Mouse (Mus musculus) liver, adult (tissue): ENCODE measurements around the gene Slc25a47.
A peak's percentile ranks its signal among the peaks of the same experiment; 100 is the strongest.

Experiments
- GATA4 ChIP-seq: IDR thresholded peaks from 2 replicates; pipeline ENCODE4 v1.6.1; 2014; ENCODE audit warnings: mild to moderate bottlenecking, low read length; ENCODE audit not compliant: insufficient replicate concordance

Gene Slc25a47

DNA sequence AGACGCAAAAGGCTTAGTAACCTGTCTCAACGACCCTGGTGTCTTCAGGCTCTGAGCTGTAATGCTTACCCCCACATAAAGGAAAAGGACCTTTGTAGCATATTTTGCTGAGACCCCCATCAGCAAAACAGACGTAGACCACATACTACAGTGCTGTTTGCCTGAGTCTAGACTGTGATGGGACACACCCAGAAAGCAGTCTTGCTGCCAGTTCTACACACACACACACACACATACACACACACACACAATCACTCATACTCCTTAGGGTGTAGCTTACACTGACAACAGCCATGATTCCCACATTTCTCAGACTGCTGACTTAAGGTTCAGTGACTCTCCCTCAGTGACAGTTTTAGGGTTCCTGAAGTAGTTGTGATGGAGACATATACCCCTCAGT lies 45.3 kb downstream of the Slc25a47 start:
- no peak for TF ChIP-seq GATA4

DNA sequence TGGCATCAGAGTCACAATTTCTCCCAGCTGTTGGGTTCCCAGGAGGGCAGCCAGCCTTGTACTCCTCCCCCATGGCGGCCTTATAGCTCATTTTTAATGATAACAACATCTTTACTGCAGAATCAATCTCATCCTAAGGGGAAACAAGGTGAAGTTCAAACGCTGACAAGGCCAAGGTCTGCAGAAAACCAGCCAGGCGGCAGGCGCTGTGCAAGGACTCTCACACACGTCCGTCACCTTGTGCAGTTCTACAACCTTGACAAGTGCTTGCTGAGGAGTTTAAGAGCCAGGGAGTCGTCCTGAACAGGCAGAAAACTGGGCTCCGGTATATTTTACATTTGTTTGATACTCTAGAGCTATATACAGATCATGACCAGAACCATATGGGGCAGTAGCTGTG lies 46.9 kb downstream of the Slc25a47 start:
- TF ChIP-seq GATA4, result no peak

DNA sequence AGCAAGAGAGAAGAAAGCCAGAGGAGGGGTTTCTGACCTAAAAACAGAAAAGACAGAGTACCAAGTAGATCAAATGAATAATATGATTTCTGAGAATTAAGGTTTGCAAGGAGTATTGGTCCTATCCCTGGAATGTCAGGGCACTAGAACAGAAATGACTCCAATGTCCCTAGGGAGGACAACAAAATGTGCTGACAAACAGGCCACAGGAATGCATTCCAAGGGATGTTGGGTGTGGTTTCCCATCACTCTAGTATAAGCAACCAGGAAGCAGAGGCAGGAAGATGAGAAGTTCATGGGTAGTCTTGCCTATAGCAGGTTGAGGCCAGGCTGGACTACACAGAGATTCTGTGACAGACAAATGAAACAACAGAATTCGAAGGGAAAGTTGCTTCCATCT lies 50.1 kb downstream of the Slc25a47 start:
- TF ChIP-seq GATA4, result no peak

DNA sequence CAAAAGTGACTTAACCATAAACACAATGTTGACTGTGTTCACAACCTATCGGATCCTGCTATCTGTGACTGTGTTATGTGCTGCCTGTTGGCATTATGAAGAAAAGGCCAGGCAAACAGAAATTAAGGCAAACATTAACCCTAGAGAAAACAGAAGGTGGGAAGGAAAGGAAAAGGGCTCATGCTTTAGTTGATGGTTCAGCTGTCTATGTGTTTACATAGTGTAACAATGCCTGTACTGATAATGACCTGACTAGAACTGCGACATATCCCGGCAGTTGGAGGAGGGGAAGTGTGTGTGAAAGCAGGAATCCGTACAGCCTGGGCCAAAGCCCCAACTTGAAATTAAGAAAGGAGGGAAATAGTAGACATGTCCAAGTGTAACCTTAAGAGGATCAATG lies 51.2 kb downstream of the Slc25a47 start:
- TF ChIP-seq GATA4, result peak; percentile 28; the same call in 1 of the 2 replicates

DNA sequence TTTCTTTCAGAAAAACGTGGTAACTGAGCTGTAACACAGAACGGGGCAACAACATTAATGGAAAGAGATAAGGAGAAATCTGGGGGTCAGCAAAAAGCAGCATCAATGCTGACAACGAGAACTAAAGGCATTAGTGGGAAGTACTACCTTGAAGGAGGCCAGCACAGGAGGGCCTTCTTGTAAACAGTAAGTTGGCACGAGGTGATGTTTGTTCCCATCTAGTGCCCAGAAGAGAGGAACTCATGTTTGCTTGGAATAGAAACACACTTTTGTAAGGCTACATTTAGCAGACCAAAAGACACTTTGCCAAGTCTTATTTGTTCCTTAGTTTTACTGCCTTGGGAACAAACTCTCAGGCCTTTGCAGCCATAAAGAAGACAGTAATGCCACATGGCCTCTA lies 52.8 kb downstream of the Slc25a47 start:
- TF ChIP-seq GATA4, result no peak

DNA sequence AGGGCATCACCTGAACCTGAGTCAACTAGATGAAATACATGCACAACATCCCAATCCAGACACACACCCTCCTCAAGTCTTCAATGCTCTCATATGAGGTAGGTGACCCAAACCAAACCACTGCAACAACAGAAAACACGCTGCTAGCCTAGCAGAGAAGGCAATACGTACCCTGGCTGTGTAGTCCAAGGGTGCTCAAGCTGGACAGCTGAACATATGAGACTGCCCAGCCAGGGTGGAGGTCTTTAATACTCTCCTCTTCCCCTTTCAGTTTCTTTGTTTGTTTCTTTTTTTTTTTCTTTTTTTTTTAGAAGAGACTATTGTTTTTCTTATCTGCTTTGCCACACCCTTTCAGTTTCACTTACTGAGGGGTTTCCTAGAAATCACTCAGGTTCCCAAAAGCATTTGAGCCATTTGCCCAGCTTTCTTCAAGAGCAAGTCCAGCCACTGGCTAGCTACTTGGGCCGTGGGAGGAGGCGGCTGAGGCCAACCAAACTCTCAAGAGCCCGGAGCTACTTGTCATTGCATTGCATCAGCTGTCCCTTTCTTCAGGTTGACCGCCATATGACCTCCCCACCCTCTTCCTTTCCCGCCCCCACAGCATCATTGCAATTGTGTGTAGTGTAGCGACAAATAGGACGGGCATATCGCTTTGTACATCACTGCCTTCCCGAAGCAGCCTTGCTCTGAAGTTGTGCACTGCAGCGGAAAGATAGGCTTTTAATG lies 57.3 kb downstream of the Slc25a47 start, which contains the start of gene Wdr25:
Gene Wdr25 (plus strand): TSS at position 643 of the 726 bp plus-strand sequence.
- TF ChIP-seq GATA4, result no peak

DNA sequence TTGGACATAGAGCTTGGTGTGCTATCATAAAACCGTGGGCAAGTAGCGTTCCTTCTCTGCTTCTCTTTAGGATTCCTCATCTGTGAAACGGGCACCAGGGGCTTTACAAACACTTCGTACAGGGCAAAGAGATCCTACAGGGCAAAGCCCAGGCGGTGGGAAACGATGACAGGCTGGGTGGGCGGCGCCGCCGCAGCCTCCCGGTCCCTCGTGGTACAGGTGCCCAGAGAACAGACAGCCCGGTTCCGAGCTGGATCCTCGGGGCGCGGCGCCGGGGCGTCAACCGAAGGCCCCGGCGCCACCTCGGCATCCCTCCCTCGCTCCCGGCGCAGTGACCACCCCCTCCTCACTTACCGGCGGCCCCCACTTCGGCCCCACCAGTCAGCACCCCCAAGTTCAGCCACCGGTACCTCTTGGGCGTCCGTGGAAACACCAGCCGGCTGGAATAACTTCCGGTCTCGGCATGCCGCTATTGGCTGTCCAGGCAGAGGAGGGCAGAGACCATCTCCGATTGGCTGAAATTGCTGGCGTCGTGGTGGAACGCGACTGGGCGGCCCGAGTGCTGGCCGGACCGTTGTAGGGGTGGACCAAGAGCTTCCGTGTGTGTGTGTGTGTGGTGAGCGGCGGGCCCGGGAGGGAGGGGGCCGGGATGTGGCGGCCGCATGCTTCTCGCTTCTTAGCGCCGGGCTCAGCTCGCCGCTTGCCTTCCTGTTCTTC lies 58.0 kb downstream of the Slc25a47 start, which contains the start of gene Wars:
Gene Wars (minus strand): TSS at position 460 of the 717 bp plus-strand sequence.
- TF ChIP-seq GATA4, result no peak; the same call in 1 of the 2 replicates

DNA sequence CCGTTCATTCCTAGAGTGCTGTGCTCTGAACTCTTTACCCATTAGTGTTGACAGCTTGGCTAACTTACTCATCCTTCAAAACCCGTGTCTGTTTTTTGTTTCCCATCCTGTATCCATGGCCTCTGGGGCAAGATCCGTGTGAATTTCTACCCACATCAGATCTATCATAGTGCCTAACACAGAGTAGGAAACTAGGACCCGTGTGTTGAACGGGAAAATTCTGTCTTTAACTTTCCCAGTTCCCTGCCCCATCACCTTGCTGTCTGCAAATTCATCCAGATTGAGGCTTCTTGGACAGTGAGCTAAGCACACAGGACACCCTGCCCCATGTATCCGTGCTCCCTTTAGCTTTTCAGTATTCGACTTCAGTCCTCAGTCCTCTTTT lies 58.6 kb downstream of the Slc25a47 start:
- TF ChIP-seq GATA4, result no peak

DNA sequence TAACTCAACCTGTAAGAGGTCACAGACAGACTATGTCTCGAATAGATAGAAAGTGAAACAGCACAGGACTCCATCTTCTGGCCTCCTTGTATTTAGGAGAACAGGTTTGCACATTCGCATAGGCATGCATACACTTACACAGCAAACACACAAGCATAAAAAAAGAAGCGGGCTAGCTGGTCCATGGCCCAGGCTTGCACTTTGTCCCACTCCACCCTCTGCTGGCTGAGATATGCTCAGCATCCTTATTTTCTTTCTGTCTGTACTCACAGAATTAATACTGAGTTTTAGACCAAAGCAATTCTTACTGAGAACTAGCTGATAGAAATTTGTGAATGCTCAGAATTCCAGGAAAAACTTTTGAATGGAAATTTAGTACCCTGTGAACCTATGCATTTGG lies 60.2 kb downstream of the Slc25a47 start:
- no peak for TF ChIP-seq GATA4

DNA sequence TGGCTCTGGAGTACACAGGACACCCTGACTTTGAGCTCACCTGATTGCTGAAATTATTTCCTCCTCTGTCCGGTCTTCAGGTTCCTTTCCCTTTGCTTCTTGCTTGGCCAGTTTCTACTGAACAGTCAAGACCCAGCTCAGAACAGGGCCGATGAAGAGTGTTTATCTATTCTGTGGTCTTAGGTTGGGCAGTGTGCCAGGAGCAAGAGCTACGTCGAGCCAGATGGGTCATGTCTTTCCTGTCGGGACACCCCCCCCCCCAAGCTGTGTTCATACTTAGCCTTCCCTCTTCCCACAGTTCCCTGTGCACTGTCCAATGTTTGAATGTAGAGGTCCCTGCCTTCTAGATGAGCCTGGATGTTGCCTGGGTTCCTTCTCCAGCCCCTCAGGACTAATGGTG lies 65.5 kb downstream of the Slc25a47 start:
- TF ChIP-seq GATA4, result no peak

DNA sequence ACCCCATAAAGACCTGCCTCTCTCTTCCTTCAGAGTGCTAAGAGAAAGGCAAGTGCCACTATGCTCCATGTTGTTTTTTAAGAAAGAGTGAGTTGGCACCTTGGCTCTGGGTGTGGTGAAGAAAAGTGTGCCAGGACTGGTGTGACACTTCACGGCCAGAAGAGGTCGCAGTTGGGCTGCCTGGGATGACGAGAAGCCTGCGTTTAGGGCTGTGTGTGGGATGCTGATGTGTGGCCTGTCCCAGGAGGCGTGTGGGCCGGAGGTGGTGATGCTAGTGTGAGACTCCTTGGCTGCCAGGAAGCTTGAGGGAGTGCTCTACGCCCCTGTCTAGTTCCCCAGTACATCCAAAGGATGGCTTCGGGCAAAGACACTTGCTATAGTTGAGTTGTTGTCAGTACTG lies 67.1 kb downstream of the Slc25a47 start:
- TF ChIP-seq GATA4, result no peak

DNA sequence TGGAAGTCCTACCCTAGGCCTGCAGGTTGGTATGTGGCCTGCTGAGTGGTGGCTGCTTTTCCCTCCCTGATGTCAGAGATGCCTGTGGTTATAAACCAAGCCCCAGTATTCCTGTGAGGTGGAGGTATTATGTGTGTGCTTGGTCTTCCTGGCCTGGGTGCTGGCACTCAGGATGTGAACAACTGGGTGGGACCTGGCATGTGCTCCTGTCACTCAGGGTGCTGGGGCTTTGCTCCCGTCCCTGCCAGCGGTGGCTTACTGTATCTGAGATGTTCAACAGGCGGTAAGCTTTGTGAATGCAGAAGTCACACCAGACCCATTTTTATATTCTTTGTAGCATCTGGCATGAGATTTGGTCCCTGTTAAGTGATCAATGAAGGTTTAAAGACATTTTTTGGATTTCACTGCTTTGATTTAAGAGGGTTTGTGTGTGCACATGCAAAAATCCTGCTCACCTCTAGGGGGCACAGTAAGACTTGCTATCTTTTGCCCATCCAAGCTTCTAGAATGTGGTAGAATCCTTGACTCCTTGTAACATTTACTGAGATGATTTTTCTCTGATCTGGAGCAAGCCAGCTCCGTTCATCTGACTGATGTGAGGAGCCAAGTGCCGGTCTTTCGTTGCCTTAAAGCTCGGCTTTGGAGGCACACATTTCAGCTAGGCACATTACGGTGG lies 67.9 kb downstream of the Slc25a47 start:
- TF ChIP-seq GATA4, result no peak

DNA sequence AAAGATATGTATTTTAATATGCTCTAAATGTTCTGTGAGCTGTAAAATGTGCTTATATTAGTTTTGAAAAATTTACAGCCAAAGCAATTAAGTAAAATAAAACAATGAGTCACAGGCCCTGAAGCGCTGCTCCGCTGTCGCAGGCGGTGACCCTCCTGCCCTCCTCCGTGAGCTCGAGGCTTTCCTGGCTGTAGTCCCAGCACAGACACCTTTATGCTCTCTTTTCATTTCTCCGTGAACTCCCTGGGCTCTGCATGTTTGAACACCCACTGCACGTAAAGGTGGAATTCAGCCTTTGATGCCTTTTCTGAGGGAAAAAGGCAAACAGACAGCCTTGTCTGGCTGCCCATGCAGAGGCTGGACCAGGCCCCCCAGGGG lies 68.4 kb downstream of the Slc25a47 start:
- no peak for TF ChIP-seq GATA4

DNA sequence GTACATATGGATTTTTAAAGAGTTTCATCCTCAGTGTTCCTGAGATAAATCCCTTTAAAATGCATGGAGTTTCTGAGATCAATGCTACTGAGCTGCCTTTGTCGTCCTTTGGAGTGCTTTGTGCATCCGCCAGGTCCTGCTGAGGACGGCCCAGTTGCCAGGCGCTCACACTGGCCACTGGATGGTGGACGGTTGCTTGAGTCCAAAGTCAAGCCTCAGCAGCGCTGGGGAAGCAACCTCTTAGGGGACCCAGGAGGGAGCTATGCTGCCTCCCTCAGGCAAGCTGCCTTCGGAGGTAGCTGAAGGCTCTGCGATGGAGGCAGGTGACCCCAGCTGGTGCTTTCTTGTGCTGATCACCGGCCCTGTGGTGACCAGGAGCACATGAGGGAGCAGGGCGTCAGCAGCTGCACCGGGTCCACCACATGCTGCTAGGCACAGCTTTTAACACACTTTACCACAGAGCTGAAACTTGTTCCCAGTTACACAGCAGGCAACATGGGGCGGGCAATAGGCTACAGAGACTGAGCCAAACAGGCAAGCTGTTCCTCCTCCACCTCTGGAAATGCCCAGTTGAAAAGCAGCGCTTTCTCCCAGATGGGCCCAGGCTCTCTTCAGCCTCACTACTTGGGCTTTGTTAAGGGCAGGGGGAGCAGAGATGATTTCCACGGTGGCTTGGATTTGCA lies 69.9 kb downstream of the Slc25a47 start:
- no peak for TF ChIP-seq GATA4

DNA sequence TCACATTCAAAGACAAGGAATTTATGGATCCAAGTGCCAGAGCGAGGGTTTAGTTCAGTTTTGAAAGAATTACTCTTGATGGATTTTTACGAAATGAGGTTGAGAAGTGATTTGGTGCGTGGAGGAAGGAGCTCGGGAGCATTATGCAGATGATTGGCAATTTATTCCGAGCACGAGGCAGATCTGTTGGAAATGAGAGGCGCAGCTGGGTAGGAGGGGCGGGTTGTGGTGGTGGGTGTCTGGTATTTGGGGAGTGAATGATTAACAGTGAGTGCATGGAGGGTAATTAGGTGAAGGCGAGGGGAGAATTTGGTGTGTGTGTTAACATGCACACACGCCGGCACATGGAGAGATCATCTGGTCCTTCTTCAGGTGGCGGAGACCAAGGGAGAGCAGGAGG lies 70.6 kb downstream of the Slc25a47 start:
- TF ChIP-seq GATA4, result no peak
